Mouse (Mus musculus): ENCODE measurements around the gene 4930558K02Rik.

Gene 4930558K02Rik

GRCm38 (mm10) chr1:161951009-161951779 is 28.2 kb downstream of the 4930558K02Rik start:
- no peak for DNase-seq (ENCODE audit: low spot score in 2 of 2)

GRCm38 (mm10) chr1:161942082-161942481 is 37.4 kb downstream of the 4930558K02Rik start:
- DNase-seq (ENCODE audit: low spot score in 2 of 2) = no peak

- no peak for DNase-seq (ENCODE audit: low spot score in 2 of 2)
These were observed 47.1 kb downstream of the 4930558K02Rik start for GRCm38 (mm10) chr1:161932286-161932685.

GRCm38 (mm10) chr1:161931817-161932216 is 47.6 kb downstream of the 4930558K02Rik start:
- DNase-seq (ENCODE audit: low spot score in 2 of 2) = no peak

GRCm38 (mm10) chr1:161931313-161931712 is 48.1 kb downstream of the 4930558K02Rik start:
- DNase-seq (ENCODE audit: low spot score in 2 of 2) = no peak

GRCm38 (mm10) chr1:161927976-161928375 is 51.5 kb downstream of the 4930558K02Rik start:
- DNase-seq (ENCODE audit: low spot score in 2 of 2) = no peak

- DNase-seq (ENCODE audit: low spot score in 2 of 2) = no peak
These were observed 54.1 kb downstream of the 4930558K02Rik start for GRCm38 (mm10) chr1:161925281-161925805.

- no peak for DNase-seq (ENCODE audit: low spot score in 2 of 2)
These were observed 55.1 kb downstream of the 4930558K02Rik start for GRCm38 (mm10) chr1:161924321-161924720.

- no peak for DNase-seq (ENCODE audit: low spot score in 2 of 2)
These were observed 57.5 kb downstream of the 4930558K02Rik start for GRCm38 (mm10) chr1:161921928-161922327.

GRCm38 (mm10) chr1:161920475-161921454 is 58.7 kb downstream of the 4930558K02Rik start:
- DNase-seq (ENCODE audit: low spot score in 2 of 2) = no peak

GRCm38 (mm10) chr1:161919594-161919993 is 59.8 kb downstream of the 4930558K02Rik start:
- DNase-seq (ENCODE audit: low spot score in 2 of 2) = no peak

GRCm38 (mm10) chr1:161918682-161919372 is 60.6 kb downstream of the 4930558K02Rik start:
- no peak for DNase-seq (ENCODE audit: low spot score in 2 of 2)

- no peak for DNase-seq (ENCODE audit: low spot score in 2 of 2)
These were observed 61.4 kb downstream of the 4930558K02Rik start for GRCm38 (mm10) chr1:161917940-161918484.

- DNase-seq (ENCODE audit: low spot score in 2 of 2) = no peak
These were observed 63.4 kb downstream of the 4930558K02Rik start for GRCm38 (mm10) chr1:161916036-161916435.

- no peak for DNase-seq (ENCODE audit: low spot score in 2 of 2)
These were observed 65.8 kb downstream of the 4930558K02Rik start for GRCm38 (mm10) chr1:161913648-161913984.

GRCm38 (mm10) chr1:161912940-161913647 is 66.3 kb downstream of the 4930558K02Rik start:
- no peak for DNase-seq (ENCODE audit: low spot score in 2 of 2)

GRCm38 (mm10) chr1:161909074-161909473 is 70.4 kb downstream of the 4930558K02Rik start:
- no peak for DNase-seq (ENCODE audit: low spot score in 2 of 2)

- no peak for DNase-seq (ENCODE audit: low spot score in 2 of 2)
These were observed 71.5 kb downstream of the 4930558K02Rik start for GRCm38 (mm10) chr1:161907795-161908457.

- DNase-seq (ENCODE audit: low spot score in 2 of 2) = no peak
These were observed 72.3 kb downstream of the 4930558K02Rik start for GRCm38 (mm10) chr1:161907111-161907510.
